Mouse (Mus musculus) left cerebral cortex, postnatal 25 days (tissue): ENCODE results near the gene Proca1. TPM values are rescaled to one million over a fixed set of nuclear protein-coding genes. Genes with fewer than 3 reads are reported as not detected.

ENCODE experiments used
- DNase-seq, 2 experiments: peaks; one replicate each; pipeline ENCODE4 v3.0.0; 2022; ENCODE audit warnings: low spot score in 2 of 2, mixed read lengths in 1 of 2
- intact Hi-C: fragments of 180-260 bp; cut with DNase I; formaldehyde crosslinking; loops from one replicate; pipeline ENCODE4 v1.15.1; 2025
- total RNA-seq, 2 experiments: library from RNA; stranded (reverse); gene quantifications; 2 replicates each; pipeline ENCODE4 v1.2.3; 2021

Proca1 gene
- total RNA-seq, 2 experiments from 2014 or later, result 6.2 to 6.4 TPM

DNA sequence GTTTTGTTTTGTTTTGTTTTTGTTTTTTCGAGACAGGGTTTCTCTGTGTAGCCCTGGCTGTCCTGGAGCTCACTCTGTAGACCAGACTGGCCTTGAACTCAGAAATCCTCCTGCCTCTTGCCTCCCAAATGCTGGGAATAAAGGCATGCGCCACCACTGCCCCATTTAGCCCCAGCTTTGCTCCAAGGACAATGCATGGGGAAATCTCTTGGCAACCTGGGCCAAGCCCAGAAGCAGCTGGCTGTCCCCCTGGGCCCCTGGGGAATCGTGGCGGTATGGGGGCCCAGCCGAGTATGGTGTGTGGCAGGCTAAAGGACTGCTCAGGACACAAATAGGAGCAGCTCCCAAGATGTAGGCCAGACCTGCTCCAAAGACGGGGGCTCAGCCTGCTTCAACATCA is 11.1 kb downstream of the Proca1 start:
- DNase-seq, result no peak
- intact Hi-C loops, result no loop called here

- no peak for DNase-seq
- intact Hi-C loops, result no loop called here
These were observed 12.4 kb downstream of the Proca1 start for GRCm38 (mm10) chr11:78205361-78206206.

DNA sequence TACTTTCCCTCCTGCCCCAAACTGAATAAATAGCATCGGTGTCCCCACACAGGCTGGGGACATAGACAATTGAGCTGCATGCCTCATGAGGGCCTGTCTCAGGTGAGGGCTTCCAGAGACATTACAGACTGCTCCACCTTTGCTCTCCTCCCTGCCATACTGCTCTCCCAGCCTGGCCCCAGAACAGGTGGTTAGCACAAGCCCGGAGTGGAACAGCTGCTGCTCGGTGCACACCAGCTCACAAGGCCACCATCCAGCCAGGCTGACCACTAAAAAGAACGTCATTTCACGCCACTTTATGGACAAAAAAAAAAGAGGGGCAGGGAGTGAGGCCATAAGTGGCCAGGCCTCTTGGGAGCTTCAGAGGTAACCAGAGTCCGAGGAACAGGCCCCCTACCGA is 14.0 kb downstream of the Proca1 start:
- DNase-seq, result no peak
- intact Hi-C loops, result no loop called here

DNA sequence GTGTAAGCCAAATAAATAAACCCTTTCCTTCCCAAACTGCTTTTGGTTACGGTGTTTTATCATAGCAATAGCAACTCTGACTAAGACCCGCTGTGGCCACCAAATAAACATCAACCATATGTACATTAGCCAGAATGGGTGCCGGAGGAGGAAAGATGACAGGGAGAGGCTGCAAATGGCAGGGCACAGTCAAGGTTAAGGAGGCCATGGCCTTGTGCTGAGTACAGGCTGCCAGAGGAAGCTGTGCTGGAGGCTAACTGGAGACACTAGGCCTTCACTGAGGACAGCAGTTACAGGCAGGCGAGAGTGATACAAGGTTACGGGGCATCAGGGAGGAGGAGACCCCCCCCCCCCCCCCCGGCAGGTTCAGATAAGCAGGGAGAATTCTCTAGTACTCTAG is 16.7 kb downstream of the Proca1 start:
- intact Hi-C loops, result no loop called here
- no peak for DNase-seq

- intact Hi-C loops, result no loop called here
- DNase-seq, result no peak
These were observed 17.4 kb downstream of the Proca1 start for GRCm38 (mm10) chr11:78210615-78211014.

GRCm38 (mm10) chr11:78211513-78211912 is 18.3 kb downstream of the Proca1 start:
- intact Hi-C loops, result no loop called here
- no peak for DNase-seq

- DNase-seq, result no peak
- intact Hi-C loops, result no loop called here
These were observed 20.1 kb downstream of the Proca1 start for GRCm38 (mm10) chr11:78213086-78213817.

DNA sequence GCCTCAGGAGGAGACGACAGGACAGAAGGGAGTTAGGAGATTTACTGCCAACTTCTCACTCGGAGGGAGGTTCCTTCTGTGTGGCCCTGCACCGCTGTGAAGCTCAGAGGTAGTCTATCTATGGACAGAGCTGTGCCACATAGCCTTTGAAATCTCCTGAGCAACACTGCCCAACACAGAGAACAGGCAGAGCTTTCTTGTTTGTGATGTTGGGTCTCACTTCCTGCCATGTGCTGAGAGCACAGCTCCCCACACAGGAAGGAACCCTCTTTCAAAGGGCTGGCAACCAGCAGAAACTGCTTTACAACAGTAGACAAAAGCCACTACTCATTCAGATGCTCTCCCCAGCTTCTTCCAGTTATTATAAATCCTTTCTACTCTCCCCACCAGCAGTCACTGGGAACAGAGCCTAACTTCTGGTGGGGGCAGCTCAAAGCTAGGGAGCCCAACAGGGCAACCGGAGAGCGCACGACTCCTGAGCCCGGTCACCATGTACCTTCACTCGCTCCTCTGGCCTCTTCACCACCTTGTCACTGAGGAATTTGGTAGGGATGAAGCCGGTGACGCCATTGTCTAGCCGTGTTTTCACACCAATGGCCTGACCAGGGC is 22.6 kb downstream of the Proca1 start:
- intact Hi-C loops, result loop anchor here (2.0 kb wide), 1 partner anchor 27 kb away; the partner anchor contains the start of gene Rab34
- peak in 1 of 2 experiments; percentile 43 for DNase-seq

DNA sequence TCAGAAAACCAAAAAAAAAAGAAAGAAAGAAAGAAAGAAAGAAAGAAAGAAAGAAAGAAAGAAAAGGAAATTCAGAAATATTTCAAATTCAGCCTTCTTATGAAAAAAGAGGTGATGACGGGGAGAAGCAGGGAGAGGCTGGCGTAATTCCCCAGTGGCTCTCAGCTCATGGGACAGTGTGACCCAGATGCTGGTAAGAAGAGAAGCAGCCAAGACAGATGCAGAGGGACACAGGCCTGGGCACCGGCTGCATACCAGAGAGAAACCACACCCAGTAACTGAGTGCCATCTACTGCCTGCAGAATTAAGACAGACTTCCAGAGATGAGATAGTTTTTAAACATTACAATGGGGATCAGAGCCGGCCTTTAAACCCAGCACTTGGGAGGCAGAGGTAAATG is 30.4 kb downstream of the Proca1 start:
- no peak for DNase-seq
- intact Hi-C loops, result loop anchor here (5.0 kb wide), 1 partner anchor 54 kb away; no protein-coding TSS in a partner anchor

GRCm38 (mm10) chr11:78231518-78231917 is 38.3 kb downstream of the Proca1 start:
- intact Hi-C loops, result no loop called here
- no peak for DNase-seq

- intact Hi-C loops, result loop anchor here (5.0 kb wide), 1 partner anchor 53 kb away; the partner anchor contains the start of gene Rab34
- peak; percentile 73 to 88 for DNase-seq
These were observed 47.1 kb downstream of the Proca1 start for GRCm38 (mm10) chr11:78240193-78240857.

GRCm38 (mm10) chr11:78245261-78245626 is 52.1 kb downstream of the Proca1 start:
- intact Hi-C loops, result no loop called here
- no peak for DNase-seq

DNA sequence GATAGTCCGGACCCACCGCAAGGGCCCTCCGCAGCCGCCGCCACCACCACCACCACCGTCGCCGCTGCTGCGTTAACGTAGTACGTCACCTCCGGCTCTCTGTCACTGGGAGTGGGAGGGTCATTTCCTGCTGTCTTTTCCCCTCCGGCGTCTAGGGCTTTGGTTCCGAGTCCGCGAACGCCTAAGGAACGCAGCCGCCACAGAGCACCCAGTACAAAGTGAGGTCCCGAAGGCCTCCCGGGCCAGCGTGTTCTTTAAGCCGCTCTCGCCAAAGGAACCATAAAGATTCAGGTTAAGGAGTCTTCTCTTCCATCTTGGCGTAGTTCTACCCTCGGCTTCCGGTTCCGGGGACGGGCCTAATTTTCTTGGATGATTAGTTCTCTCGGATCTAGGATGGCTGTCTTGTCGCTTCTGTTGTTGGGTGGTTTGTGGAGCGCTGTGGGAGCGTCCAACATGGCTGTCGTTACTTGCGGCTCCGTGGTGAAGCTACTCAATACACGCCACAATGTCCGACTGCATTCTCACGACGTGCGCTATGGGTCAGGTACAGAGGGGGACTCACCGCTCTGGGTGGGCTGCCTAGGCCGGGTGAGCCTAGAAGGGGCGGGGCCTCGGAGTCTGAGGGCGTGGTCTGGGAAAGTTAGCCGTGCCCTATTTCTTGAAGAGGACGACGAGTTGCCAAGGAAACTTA is 52.6 kb downstream of the Proca1 start, which contains the start of the genes Sdf2 and Supt6:
TSS of gene Sdf2 (plus strand) at position 120 of the 691 bp plus-strand sequence.
TSS of gene Supt6 (minus strand) at position 361 of the 691 bp plus-strand sequence.
- intact Hi-C loops, result loop anchor here (2.0 kb wide), 1 partner anchor 15 kb away; the partner anchor contains the start of gene 2610507B11Rik
- DNase-seq, result peak; percentile 88 to 94

- DNase-seq, result no peak
- intact Hi-C loops, result loop anchor here (2.0 kb wide), 1 partner anchor 14 kb away; the partner anchor contains the start of gene 2610507B11Rik
These were observed 53.3 kb downstream of the Proca1 start for GRCm38 (mm10) chr11:78246318-78247011.

DNA sequence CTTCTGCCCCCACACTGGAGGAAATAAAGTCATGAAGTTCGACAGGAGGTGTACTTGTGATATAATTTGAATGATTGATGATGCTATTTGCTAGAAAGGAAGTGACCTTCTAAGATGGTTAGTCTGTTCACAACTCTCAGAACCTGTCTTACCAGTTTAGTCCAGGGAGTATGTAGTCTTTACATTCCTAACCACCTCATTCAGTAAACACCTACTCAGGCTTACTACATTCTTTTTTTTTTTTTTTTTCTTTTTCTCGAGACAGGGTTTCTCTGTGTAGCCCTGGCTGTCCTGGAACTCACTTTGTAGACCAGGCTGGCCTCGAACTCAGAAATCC is 53.8 kb downstream of the Proca1 start:
- intact Hi-C loops, result loop anchor here (2.0 kb wide), 1 partner anchor 14 kb away; the partner anchor contains the start of gene 2610507B11Rik
- no peak for DNase-seq

DNA sequence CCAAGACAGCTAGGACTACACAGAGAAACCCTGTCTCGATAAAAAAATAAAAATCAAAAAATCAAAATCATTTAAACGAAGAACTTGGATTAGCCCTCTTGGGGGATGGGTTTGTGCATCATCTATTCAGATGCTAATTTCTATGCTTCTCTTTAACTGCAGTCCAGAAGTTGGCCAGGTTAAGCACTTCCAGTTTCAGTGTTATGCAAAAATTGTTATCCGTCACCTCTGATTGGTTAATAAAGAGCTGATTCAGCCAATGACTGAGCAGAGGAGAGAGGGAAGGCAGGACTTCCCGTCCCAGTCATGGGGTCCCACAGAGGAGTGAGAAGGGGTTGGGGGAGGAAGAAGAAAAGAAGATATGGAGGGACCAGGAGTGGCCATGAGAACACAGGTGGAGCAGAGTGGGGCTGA is 54.5 kb downstream of the Proca1 start:
- no peak for DNase-seq
- intact Hi-C loops, result loop anchor here (2.0 kb wide), 1 partner anchor 13 kb away; the partner anchor contains the start of gene 2610507B11Rik
